Mouse (Mus musculus) MN1 (cell line): Measurements from ENCODE around the gene Lrrc8e.
"Not testable (repeated sequence)": the region's sequence is repeated elsewhere in the genome, so short reads cannot be mapped to it uniquely, and the experiment has no call there.

ENCODE experiments used
- DNase-seq: peaks from one replicate; pipeline ENCODE4 v3.0.0-alpha.2; 2016; ENCODE audit warnings: low spot score

The Lrrc8e gene

DNA sequence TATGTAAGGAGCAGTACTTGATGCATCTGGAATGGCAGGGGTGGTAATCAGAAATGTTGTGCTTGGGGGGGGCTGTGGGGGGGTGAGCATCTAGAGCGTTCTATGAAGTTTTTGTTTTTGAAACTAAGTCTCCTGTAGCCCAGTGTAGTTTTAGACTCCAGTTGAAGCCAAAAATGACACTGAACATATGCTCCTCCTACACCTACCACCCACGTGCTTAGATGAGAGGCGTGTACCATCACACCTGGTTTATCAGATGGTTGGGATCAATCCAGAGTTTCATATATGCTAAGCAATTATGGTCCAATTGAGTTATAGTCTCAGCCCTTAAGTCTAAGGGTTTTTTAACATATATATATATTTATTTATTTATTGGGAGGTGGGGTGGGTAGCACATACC is 7.0 kb upstream of the Lrrc8e start:
- DNase-seq, result no peak

DNA sequence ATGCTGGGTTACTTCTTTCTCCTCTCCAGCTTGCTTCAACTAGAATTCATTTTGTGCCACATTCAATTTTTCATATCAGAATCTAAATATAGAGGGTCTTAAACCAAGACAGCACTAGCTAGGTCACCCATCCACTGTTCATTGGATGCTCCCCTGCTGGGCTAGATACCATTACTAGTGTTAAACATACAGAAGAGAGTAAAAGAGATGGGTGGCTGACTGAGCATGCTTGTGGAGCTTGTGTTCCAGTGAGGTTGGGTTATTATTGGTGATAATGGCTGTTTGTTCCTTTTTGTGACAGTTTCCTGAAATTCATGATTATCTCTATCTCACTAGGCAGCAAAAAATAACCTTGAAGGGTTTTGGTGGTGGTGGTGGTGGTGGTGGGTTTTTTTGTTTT is 4.6 kb upstream of the Lrrc8e start:
- DNase-seq, result no peak

DNA sequence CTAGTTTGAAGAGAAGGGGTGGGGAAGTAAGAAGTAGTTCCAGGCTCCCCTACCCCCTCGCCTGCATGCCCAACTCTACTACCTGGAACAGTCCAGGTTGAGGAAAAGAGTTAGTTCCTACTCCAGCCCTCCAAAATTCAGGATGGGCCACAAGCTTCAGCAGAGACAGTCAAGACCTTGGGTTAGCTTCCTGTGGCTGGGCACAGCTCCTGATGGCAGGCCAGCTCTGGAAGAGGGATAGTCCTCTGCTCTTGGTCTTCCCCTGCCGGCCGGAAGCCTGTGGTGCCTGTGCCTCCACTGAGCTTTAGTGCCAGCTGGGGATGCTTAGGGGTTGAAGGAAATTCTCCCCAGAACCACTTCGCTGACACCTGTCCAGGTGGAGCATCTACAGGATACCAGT is 304 bp upstream of the Lrrc8e start:
- no peak for DNase-seq

DNA sequence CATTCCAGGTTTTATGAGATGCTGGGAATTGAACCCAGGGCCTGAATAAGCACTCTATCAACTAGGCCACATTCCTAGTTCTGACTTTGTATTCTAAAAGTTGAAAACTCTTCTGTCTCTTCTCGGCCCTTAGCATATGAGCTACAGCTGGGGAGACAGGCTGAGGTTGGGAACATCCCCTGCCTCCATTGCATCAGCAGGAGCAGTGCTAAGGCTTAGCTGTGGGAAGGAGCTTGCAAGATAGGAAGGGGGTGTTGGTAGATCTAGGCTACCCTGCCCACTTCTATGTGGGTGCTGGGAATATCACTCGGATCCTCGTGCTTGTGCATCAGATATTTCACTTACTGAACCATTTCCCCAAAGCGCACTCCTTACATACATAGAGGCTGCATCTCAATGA is 1.3 kb downstream of the Lrrc8e start:
- no peak for DNase-seq

DNA sequence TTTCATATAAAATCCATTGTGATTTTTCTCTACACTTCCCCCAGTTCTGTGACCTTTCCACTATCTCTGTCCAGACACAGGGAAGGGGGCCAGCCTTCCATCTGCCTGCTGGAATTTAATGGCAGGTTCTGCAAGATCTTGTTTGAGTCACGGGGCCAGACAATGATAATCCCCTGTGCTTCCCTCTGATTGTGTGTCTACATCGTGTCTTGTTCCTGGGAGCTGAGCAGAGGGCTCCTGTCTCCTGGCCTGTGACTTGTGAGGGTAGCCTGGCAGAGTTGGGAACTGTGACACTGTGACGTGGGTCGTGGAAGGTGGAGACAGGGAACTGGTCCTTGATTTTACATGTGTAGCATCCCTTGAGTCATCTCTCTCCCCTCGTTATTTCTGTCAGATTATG is 3.2 kb downstream of the Lrrc8e start:
- DNase-seq, result no peak

DNA sequence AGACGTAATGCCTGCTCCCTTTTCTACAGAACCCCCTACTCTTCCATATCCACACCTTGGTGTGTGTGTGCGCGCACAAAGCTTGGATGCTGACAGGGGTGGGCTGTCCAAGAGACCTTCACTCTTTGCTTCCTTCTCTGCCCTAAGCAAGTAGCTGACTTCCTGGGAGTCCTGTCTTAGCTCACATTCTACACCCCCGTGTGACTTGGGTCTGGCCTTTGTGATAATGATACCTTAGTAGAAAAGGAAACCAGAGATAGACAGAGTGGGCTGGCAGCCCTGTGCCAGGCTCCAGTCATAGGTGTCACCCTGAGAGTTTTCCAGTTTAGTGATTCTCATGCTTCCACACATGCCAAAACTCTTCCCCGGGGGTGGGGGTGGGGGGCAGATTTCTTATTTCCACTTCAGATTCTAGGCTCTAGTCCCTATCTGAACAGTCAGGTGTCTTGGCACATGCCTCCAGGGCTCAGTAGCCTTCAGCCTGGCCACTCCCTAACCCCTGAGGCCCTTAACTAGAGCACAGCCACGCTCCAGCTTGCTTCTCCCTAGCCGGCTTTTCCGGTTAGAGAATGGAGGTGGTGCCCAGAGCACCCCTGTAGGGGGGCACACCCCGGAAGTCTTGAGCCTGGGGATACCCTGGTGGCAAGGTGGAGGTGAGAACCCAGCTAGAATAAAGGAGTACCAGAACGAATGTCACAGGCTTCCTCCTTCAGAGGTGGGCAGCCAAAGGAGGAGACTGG is 4.2 kb downstream of the Lrrc8e start:
- no peak for DNase-seq

DNA sequence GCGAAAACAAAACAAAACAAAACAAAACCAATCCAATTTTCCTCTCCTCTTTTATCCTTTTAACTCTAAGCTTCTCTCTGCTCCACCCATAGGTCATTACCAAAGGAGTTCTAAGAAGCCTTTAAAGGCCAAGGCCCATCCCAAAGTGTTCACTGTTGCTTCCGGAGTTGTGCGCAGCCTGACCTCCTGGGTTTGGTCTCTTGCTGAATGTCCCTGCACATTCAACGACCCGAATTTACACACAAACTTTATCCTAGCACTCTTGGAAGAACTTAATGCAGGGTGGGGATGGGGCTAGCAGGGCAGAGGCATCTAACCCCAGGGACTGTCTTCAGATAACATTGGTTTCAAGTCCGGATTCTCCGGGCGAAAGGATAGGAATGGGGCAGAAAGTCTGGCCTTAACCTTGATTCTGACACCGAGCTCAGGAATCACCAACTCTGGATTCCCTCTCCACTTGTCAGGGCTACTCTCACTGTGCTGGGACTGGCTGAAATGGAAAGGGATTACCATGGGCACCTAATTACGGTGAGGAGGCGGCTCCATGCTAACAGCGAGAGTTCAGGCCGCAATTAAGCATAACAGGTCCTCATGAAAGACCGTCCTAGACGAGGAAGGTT is 11.3 kb downstream of the Lrrc8e start:
- DNase-seq, result peak; percentile 67

DNA sequence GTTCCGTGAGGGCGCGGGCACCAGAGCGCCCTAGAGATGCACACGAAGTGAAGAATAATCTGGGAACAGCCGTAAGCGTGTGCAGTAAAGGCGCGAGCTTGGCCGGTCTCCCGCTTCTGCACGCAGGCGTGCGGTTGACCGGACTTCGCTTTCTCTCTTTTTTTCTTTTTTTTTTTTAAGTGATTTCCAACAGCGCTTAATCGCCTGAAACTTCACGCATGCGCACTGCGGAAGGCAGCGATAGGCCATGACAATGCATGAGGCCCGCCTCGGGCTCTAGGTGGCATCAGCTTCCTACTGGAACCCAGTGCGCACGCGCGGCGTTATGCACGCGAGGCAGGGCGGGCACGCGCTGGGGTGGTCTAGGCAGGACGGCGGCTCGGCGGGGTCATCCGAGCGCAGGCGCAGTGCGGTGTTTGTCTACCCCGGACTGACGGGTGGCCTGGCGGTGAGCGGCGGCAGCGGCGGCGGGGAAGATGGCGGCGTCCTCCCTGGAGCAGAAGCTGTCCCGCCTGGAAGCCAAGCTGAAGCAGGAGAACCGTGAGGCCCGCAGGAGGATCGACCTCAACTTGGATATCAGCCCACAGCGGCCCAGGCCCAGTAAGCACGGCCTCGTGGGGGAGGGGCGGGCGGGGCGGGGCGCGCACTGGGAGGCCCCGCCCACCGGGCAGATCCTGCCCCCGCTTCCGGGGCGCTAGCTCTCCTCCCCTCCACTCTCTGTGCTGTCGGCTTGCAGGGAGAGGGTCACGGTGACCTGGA is 12.0 kb downstream of the Lrrc8e start, which contains the start of the genes Map2k7 and Gm49320:
TSS of gene Map2k7 (plus strand) at position 307 of the 759 bp plus-strand sequence.
TSS of gene Gm49320 (plus strand) at position 432 of the 759 bp plus-strand sequence.
- peak; percentile 100 for DNase-seq

DNA sequence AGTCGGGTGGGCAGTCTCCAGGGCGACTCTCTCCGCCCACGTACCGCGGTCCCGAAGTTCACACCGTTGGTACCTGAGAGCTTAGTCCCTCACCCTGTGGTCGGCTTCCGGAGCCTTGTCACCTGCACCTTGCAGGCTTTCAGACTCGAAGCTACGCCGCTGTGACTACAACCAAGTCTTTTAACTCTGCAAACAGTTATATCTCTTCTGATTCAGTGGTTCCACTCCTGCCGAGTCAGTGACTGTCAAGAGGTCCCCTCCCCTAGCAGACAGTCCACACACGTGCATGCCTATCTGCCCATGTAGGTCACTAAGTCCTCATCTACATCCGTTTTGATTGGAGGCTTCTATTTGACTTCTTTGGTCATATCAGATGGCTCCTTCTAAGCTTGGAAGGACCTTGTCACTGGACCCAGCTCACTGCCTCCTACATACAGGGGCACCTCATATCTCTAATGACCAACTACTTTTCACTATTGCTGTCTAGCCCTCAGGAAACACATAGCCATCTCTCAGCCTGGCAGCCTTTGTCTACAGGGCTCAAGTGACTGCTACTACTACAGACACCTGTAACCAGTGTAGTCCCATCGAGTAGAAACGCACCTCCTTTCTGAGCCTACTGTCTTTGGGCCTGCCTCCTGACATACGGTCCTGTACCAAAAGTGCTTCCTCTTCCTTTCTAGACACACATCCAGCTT is 12.7 kb downstream of the Lrrc8e start:
- DNase-seq, result no peak

DNA sequence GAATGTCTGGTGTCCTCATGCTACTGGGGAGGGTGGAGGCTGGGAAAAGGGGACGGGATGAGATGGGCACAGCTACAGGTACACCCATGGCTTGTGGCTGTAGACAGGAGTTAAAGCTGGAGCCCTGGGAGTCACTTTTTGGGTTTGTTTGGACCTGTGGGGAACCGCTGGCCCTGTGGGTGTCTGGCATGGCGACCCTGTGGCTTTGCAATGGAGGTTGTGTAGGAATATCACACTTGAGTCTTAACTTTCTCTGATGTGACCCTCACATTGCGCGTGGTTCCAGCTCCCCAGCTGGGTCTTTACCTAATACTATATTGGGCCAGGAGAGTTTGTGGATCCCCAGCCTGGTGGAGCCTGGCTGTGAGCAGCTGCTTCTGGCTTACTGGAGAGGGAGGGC is 18.4 kb downstream of the Lrrc8e start:
- DNase-seq, result no peak

DNA sequence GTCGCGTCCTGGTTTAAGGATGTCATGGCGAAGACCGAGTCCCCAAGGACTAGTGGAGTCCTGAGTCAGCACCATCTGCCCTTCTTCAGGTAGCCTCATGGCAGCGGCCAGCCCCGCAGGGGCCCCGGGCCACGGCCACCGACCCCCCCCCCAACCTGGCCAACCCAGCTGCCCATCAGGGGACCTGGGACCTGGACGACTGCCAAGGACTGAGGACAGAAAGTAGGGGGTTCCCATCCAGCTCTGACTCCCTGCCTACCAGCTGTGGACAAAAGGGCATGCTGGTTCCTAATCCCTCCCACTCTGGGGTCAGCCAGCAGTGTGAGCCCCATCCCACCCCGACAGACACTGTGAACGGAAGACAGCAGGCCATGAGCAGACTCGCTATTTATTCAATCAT is 19.1 kb downstream of the Lrrc8e start:
- DNase-seq, result no peak

DNA sequence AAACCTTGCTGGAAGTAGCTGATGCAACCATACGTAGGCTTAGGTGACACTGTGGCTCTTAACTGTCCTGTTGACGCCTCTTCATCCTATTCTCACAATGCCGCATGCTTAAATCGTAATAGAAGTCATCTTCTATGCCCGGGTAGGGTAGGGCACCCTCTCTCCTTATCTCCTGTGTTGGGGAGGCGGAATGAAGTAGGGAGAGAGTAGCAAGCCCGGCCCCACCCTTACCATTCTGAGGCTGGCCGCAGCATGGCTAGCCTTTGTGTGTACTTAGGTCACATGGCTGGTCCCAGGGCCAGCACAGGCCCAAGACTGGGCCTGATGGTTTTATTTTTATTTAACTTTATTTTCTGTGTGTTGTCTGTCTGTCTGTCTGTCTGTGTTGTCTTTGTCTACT is 20.6 kb downstream of the Lrrc8e start:
- no peak for DNase-seq

DNA sequence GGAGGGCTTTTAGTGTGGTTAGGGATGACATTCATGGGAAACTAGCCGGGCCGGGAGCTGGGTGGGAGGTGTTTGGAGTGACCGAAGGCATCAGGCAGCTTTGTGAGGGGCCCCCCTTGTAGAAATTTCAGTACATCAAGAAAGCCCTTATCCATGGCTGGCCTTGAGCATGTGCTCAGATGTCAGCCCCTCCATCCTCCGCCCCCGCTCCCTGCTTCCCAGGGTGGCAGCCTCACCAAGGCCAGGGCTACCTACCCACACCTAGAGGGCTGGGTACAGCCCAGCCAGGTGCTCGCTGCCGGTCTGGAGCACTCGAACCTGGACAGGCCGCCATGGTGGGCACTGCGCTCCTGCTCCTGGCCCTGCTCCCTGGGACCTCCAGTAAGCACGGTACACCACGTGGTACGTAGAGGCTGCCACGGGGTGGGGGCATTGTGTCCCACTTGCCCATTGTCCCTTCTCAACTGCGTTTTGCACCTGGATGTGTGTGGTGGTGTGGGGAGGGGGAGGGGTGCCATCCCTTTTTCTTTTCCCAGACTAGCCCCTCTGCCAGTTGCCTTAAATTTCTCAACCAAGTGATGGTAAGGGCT is 21.4 kb downstream of the Lrrc8e start, which contains the start of gene Tgfbr3l:
TSS of gene Tgfbr3l (plus strand) at position 264 of the 590 bp plus-strand sequence.
- no peak for DNase-seq

DNA sequence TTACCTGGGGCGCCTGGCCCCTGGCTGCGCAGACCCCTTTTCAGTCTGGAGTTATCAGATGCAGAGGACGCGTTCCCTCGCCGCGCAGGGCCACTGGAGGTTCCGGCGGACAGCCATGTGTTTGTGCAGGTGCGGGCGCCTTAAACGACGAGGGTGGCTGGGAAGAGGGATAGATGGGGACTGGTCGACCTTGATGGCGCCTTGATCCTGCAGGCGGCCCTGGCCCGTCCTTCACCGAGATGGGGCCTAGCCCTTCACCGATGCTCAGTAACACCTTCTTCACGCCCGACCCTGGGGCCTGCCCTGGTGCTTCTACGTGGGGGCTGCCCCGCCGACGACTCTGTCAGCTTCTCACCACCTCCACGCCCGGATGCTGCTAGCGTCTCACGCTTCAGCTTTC is 22.6 kb downstream of the Lrrc8e start:
- DNase-seq, result no peak

DNA sequence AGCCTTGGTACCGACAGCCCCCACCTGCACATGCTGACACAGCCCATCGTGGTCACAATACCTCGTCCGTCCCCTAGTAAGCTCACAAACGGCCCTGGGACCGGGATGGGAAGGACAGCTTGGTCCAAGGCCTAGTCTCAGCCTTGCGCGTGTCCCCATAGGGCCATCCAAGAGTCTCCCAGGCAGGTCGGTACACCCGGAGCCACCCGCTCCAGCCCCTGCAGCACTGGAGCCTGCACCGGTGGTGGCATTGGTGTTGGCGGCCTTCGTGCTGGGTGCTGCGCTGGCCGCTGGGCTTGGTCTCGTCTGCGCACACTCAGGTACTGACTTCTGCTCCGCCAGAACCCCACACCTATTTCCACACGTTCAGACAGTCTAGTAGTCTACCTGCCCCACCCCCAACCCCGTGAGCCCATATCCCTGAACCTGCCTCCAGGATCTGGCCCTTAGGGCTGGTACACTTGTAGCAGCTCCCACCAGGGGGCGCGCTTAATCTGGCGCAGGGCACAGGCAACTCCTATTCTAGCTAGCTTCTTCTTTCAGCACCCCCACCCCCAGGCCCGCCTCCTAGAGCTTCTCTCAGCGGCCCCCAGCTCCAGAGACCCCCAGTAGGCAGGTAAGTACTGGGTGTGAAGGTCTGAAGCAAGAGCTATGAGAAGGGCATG is 23.8 kb downstream of the Lrrc8e start:
- peak; percentile 90 for DNase-seq

DNA sequence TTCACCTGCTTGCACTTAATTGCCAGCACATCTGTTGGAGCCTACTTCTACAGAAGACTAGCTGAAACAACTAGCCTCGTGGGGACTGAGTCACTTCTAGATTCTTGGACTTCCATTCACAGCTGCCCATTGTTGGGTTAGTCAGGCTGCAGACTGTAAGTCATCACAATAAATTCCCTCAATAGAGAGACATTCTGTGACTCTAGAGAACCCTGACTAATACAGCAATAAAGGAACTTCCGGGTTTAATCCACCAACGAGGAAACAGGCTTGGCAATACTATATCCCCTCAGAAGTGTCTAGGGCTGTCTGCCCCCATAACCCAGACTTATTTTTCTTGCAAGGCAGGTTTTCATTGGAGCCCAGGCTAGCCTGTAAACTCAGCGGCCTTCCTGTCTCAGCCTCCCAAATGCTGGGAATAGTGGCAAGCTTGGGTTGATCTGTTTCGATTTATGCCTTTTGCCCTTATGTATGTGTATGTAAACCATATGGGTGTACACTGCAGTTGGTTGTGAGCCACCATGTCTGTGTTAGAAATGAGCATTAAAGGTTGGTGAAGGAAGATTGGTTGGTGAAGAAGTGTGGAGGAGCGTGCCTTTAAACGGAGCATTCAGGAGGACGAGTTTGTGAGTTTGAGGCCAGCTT is 25.6 kb downstream of the Lrrc8e start:
- no peak for DNase-seq

DNA sequence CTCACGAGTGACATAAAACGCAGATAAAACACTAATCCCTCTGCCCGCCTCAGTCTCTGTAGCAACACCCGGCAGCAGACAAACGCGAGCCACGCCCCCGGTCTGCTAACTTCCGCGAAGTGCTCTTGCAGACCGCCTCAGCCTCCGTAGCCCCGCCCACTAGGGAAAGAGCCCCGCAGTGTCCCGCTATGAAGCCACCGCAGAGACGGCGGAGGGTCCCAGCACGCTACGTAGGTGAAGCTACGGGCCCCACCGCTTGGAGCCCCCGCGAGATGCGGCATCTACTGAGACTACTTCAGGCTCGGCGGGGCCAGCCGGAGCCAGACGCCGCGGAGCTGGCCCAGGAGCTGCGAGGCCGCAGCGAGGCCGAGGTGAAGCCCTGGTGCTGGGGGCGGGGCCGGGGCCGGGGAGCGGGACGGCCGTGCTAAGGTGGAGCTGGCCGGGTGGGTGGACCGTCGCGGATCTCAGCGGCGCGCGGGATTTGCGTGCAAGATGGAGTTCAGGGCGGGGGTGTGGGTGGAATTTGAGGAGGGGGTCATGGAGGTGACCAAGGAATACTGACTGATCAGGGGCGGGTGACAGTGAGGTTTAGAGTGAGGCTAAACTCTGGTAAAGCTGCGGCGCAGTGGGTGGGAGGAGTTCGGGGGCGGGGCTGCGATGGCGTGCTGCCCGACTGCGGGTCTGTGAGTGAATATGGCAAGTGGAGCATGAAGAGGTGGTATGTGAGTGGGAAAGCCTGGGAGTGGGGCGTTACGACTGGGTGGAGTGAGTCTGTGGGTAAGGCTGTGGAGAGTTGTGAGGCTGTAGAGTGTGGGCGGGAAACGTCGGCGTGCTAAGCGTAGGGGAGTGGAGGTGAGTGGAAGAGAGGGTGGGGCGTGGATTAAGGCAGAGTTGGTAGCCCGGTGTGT is 26.6 kb downstream of the Lrrc8e start, which contains the start of gene Snapc2:
TSS of gene Snapc2 (plus strand) at position 147 of the 908 bp plus-strand sequence.
- DNase-seq, result peak; percentile 99

DNA sequence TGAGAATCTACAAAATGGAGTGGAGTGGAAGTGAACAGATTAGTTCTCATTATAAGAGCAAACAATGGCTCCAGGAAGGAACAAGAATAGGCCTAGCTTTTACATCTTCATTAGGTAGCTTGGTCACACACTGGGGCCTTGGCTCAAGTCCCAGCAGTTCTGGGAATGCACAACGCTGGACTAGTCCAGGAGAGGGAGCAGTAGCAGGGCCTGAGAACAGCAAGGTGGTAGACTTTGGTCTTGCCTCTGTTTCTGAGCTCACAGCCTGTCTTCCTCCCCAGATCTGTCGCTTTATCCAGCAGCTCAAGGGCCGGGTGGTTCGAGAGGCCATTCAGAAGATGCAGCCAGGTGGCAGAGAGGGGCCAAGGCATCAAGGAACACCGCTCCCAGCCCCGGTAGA is 27.4 kb downstream of the Lrrc8e start:
- DNase-seq, result peak; percentile 93

DNA sequence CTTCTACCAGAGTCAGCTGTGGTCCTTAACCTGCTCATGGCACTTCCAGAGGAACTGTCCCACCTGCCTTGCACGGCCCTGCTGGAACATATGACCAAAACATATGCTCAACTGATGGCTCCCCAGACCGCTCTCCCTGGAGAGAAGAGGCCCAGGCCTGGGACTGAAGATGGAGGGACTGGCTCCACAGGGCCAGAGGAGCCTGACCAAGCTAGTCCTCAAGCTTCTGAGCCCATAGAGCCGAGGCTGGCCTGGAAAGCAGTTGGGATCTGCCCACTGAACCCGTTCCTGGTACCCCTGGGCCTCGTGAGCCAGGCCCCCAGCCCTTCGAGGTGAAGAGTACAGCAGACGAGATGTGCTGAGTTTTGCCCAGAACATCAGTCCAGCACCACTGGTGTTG is 28.8 kb downstream of the Lrrc8e start:
- DNase-seq, result not testable (repeated sequence)

DNA sequence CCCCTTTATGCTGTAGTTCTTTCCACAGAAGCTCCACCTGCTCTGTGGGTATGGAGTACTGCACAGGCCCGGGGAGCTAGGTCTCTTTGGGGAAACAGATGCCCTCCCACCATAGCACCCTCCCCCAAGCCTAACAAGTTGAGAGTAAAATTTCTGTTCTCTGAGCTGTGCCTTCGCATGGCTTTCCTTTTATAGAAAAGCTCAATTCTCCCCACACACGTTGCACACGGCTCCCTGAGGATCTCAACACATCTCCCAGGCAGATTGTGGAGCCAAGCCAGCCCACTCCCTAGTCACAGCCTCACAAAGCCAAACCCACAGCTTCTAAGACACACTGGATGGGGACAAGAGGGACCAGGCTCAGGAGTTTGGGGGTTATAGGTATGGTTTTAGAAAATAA is 30.3 kb downstream of the Lrrc8e start:
- DNase-seq, result no peak
